Mouse (Mus musculus) left cerebral cortex, adult 8-10 months (tissue): Measurements from ENCODE around the gene Tmem191c. TPM values are rescaled to one million over a fixed set of nuclear protein-coding genes. Genes with fewer than 3 reads are reported as not detected.
A peak's percentile ranks its signal among the peaks of the same experiment; 100 is the strongest.

ENCODE experiments used
- DNase-seq, 2 experiments: peaks; one replicate each; pipeline ENCODE4 v3.0.0; 2022; ENCODE audit warnings: low spot score in 2 of 2
- total RNA-seq, 4 experiments: library from RNA; stranded (reverse); gene quantifications; 2 replicates each; pipeline ENCODE4 v1.2.4; 2022

Gene Tmem191c
- total RNA-seq, 4 experiments from 2014 or later = 86.7 to 118 (median 106) TPM

DNA sequence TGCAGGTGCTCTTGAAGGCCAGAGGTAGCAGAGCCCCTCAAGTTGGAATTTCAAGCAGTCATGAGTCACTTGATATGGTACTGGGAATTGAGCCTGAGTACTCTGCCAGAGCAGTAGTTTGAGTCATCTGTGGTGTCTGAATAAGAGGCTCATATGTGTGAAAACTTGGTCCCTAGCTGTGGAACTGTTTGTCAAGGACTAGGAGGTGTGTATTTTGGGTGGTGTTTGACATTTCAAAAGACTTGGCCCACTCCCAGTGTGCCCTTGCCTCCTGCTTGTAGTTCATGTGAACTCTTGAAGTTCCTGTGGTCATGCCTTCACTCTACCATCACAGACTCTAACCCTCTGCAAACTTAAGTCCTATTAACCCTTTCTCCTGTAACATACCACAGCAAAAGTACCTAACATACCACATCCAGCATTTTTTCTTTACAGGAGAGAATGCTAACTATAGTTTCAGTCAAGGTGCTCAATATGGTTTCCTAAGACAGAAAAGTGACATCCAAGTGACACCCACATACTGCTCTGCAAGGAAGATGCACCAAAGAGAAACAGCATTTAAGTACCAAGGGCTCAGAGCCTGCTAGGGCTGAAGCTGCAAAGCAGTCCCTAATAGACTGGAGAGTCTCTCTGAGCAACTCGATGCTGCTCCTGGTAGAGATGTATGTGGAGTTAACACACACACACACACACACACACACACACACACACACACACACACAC lies 54.1 kb downstream of the Tmem191c start:
- DNase-seq = peak in 1 of 2 experiments; percentile 58

DNA sequence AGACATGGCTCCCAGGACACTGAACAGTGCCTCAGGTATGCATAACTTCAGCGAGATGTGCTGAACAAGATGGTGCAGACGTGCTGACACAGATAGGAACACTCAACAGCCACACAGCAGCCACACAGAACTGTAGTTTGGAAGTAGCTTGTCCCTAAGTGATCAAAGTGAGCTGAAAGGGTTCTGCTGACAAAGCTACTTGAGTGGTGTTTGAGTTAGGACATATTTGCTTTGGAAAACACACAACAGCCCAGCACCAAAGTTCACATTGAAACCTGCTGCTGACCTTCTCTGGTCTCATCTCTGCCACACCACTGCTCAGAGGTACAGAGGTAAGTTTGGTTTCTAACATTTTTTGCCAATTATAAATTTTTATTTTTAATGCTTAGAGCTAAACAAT lies 55.2 kb downstream of the Tmem191c start, which contains the start of gene Serpind1:
TSS of gene Serpind1 (plus strand) at position 256 of the 400 bp plus-strand sequence.
- no peak for DNase-seq

DNA sequence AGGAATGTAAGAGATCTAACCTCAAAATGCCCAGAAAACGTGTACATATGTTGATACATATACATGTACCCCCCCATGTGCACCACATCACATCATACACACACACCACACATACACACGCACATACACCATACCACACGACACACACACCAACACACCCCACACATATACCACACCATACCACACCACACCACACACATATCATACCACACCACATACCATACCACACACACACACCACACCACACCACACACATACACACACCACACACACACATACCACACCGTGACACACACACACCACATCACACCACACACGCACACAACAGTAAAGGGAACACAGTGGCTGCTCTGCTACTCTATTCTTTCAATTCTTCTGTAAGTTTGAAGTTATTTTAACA lies 56.0 kb downstream of the Tmem191c start:
- DNase-seq = no peak

Other genes starting within 250 kb of the Tmem191c start
- gene Ypel1, start 206.4 kb upstream of the Tmem191c start, total RNA-seq = 10 to 100 TPM; 25.1 to 29.2 (median 27.1) TPM
- gene Ppil2, start 164.8 kb upstream of the Tmem191c start, total RNA-seq = 10 to 100 TPM; 70.7 to 86.3 (median 81.6) TPM
- 1 to 10 TPM; 1.8 to 2.7 (median 2.4) TPM for gene 2610318N02Rik, start 150.9 kb upstream of the Tmem191c start, total RNA-seq
- 10 to 100 TPM; 11.3 to 23.7 (median 17.9) TPM for gene Sdf2l1, start 143.7 kb upstream of the Tmem191c start, total RNA-seq
- gene Ydjc, start 131.5 kb upstream of the Tmem191c start, total RNA-seq = 10 to 100 TPM; 21.9 to 27.3 (median 24.6) TPM
- gene Ccdc116, start 128.8 kb upstream of the Tmem191c start, total RNA-seq = 1 to 10 TPM; 1.8 to 7.6 (median 2.9) TPM
- 100 to 1,000 TPM; 125 to 149 (median 144) TPM for gene Ube2l3, start 73.4 kb upstream of the Tmem191c start, total RNA-seq
- gene Rimbp3, start 67.5 kb upstream of the Tmem191c start, total RNA-seq = 1 to 10 TPM; 2.3 to 3.0 (median 2.7) TPM
- gene Hic2, start 42.5 kb upstream of the Tmem191c start, total RNA-seq = 1 to 10 TPM; 4.7 to 6.8 (median 6.2) TPM
- gene Serpind1, start 55.3 kb downstream of the Tmem191c start, total RNA-seq = 1 to 10 TPM; 2.2 to 4.0 (median 2.7) TPM
- gene Snap29, start 129.9 kb downstream of the Tmem191c start, total RNA-seq = 10 to 100 TPM; 16.8 to 18.0 (median 17.1) TPM
- gene Pi4ka, start 130.2 kb downstream of the Tmem191c start, total RNA-seq = 100 to 1,000 TPM; 312 to 368 (median 333) TPM
- gene Crkl, start 175.9 kb downstream of the Tmem191c start, total RNA-seq = 10 to 100 TPM; 34.5 to 41.4 (median 34.8) TPM
- gene Aifm3, start 213.5 kb downstream of the Tmem191c start, total RNA-seq = 100 to 1,000 TPM; 114 to 128 (median 122) TPM
- 100 to 1,000 TPM; 143 to 180 (median 171) TPM for gene Lztr1, start 232.6 kb downstream of the Tmem191c start, total RNA-seq